ENCODE assay signal across 22 mouse cellular contexts in genomic region chr13:68996661-68997060, GRCm38 (mm10). TPM values are rescaled to one million over a fixed set of nuclear protein-coding genes. Genes with fewer than 3 reads are reported as not detected.
DNase-seq lines count a peak whose midpoint lies in the region; ATAC-seq and TF ChIP-seq lines count a peak whose summit lies in the region.
"Had no signal": no experiment of that assay in that cellular context is flagged by ENCODE, and none has a peak within 500 bp of the region (broad histone marks: within the 10 kb centered on the region; RNA-seq: fewer than 3 reads in every experiment).

No protein-coding gene starts in this region.

- 38% methylated on average over 3 of the region's 3 CpGs for WGBS in forebrain, embryonic 16.5 days
- WGBS in forebrain, embryonic 15.5 days, result 41% methylated on average over 3 of the region's 3 CpGs

- H3K9ac ChIP-seq in forebrain, embryonic 16.5 days (replicated peaks; ENCODE audit: low read depth, low read length), result no peak overlapping the region
- H3K9ac ChIP-seq in forebrain, embryonic 15.5 days (replicated peaks), result no peak overlapping the region
- H3K9ac ChIP-seq: hindbrain, embryonic 14.5 days; midbrain, embryonic 12.5 days had no signal

- no peak for ATAC-seq in forebrain, embryonic 16.5 days
- ATAC-seq in forebrain, embryonic 15.5 days (replicated peaks), result no peak
- ATAC-seq: intestine, postnatal 0 days; Patski had no signal

- H3K27ac ChIP-seq in forebrain, embryonic 16.5 days (ENCODE audit: low read length), result no peak overlapping the region
- no peak overlapping the region for H3K27ac ChIP-seq in forebrain, embryonic 15.5 days (replicated peaks)
- peak overlapping the region; percentile 98; the same call in 1 of the 2 replicates for H3K27ac ChIP-seq in layer of hippocampus, adult 2 months
- H3K27ac ChIP-seq: hindbrain, embryonic 14.5 days; kidney, postnatal 0 days; macrophage; midbrain, embryonic 12.5 days had no signal

- DNase-seq in layer of hippocampus, adult 2 months (ENCODE audit: low spot score in 2 of 2), result no peak
- no peak for DNase-seq in layer of hippocampus, adult 9-11 months
- peak; percentile 14 for DNase-seq in lung, postnatal 10 days
- DNase-seq in lung, postnatal 36 days, result no peak
- peak; percentile 86 for DNase-seq in brain, embryonic 14.5 days (ENCODE audit: low read depth)
- no peak for DNase-seq in spleen, adult 18-20 months
- DNase-seq: adrenal gland, postnatal 25 days; cerebellum, adult 9-10 months; embryo, embryonic 11 days; gastrocnemius, postnatal 25 days; heart, postnatal 10 days; thymus, postnatal 36 days had no signal

- H3K36me3 ChIP-seq in forebrain, embryonic 16.5 days (ENCODE audit: control insufficient read depth, insufficient read depth), result no peaks in the 10 kb centered on the region
- H3K36me3 ChIP-seq in forebrain, embryonic 15.5 days, result no peaks in the 10 kb centered on the region
- H3K36me3 ChIP-seq: midbrain, embryonic 12.5 days had no signal

- no peak overlapping the region for H3K4me3 ChIP-seq in forebrain, embryonic 16.5 days (replicated peaks; ENCODE audit: low read length)
- H3K4me3 ChIP-seq in forebrain, embryonic 15.5 days, result no peak overlapping the region
- H3K4me3 ChIP-seq in layer of hippocampus, adult 2 months, result peak overlapping the region; percentile 92; the same call in 1 of the 2 replicates
- H3K4me3 ChIP-seq: midbrain, embryonic 12.5 days had no signal

- H3K4me1 ChIP-seq in forebrain, embryonic 16.5 days (replicated peaks; ENCODE audit: control insufficient read depth, insufficient read depth, low read length), result peaks cover 20% of the 10 kb centered on the region
- peaks cover 30% of the 10 kb centered on the region for H3K4me1 ChIP-seq in forebrain, embryonic 15.5 days

- peaks cover 3% of the 10 kb centered on the region; the same call in 1 of the 2 replicates for H3K27me3 ChIP-seq in forebrain, embryonic 16.5 days (replicated peaks; ENCODE audit: control insufficient read depth, insufficient read depth, low read length)
- peaks cover 6% of the 10 kb centered on the region; the same call in 1 of the 2 replicates for H3K27me3 ChIP-seq in forebrain, embryonic 15.5 days

- TF ChIP-seq CTCF in layer of hippocampus, adult 2 months (conservative IDR thresholded peaks at IDR 0.05), result no peak
- no peak for TF ChIP-seq CTCF in brain, embryonic 14.5 days (IDR thresholded peaks at IDR 0.05; ENCODE audit: borderline replicate concordance, extremely low read depth, insufficient read depth, insufficient read length)

- no peaks in the 10 kb centered on the region for H3K9me3 ChIP-seq in forebrain, embryonic 16.5 days (ENCODE audit: control insufficient read depth, low read length)
- no peaks in the 10 kb centered on the region for H3K9me3 ChIP-seq in forebrain, embryonic 15.5 days
- H3K9me3 ChIP-seq: midbrain, embryonic 12.5 days had no signal

- H3K4me2 ChIP-seq in forebrain, embryonic 16.5 days (ENCODE audit: low read length), result peak overlapping the region; percentile 11; the same call in 1 of the 2 replicates
- H3K4me2 ChIP-seq in forebrain, embryonic 15.5 days (replicated peaks), result no peak overlapping the region
- H3K4me2 ChIP-seq: liver, embryonic 11.5 days; midbrain, embryonic 12.5 days had no signal

- TF ChIP-seq POLR2A in brain, embryonic 14.5 days (IDR thresholded peaks at IDR 0.05; ENCODE audit: borderline replicate concordance, extremely low read depth, insufficient read depth, insufficient read length, poor library complexity, severe bottlenecking), result no peak

RNA-seq across cellular contexts. Expression of gene Adcy2, which starts 2.7 kb away (rescaled TPM):
- 3.1 and 4.2 TPM in 2 replicates for polyA plus RNA-seq in forebrain, embryonic 16.5 days (2015; fragmentation: Nextera tagmentation; extraction: Ambion mirVana)
- polyA plus RNA-seq in forebrain, embryonic 15.5 days (2015; fragmentation: Nextera tagmentation; extraction: Ambion mirVana), result 4.1 and 4.2 TPM in 2 replicates
- 100 to 1,000 TPM; 116 TPM for total RNA-seq in layer of hippocampus, adult 2 months (2021)
- 10.7 and 16.0 TPM in 2 replicates for polyA plus RNA-seq in brain, embryonic 14.5 days (2012; rRNA removed)
- polyA plus RNA-seq: C2C12 had no signal

Comparison
In these comparisons a context has a peak if more than half of its experiments do, and no peak if none do; other contexts are left out.
1. DNase-seq: peak in lung, postnatal 10 days (single experiment) and brain, embryonic 14.5 days (single experiment); none in layer of hippocampus, adult 2 months (0 of 2), layer of hippocampus, adult 9-11 months (single experiment), lung, postnatal 36 days (single experiment) and spleen, adult 18-20 months (0 of 2).